Mouse (Mus musculus) thymus, adult 2 months (tissue): ENCODE data around the gene Mydgf. TPM values are rescaled to one million over a fixed set of nuclear protein-coding genes. Genes with fewer than 3 reads are reported as not detected.

Experiments
- DNase-seq: peaks from one replicate; pipeline ENCODE4 v3.0.0; 2021
- H3K27ac ChIP-seq: fragments of 200-500 bp; 2 replicates; pipeline ENCODE4 v1.5.1; 2012; ENCODE audit warnings: low read length, control low read depth; ENCODE audit not compliant: control insufficient read depth, insufficient read depth
- H3K27me3 ChIP-seq: fragments of 200-500 bp; 2 replicates; pipeline ENCODE4 v1.6.1; 2012; ENCODE audit warnings: mild to moderate bottlenecking, low read length, moderate library complexity, mixed read lengths; ENCODE audit not compliant: control insufficient read depth, insufficient read depth
- H3K36me3 ChIP-seq: fragments of 200-500 bp; 2 replicates; pipeline ENCODE4 v1.6.1; 2012; ENCODE audit warnings: mild to moderate bottlenecking, low read length, moderate library complexity; ENCODE audit not compliant: control insufficient read depth, insufficient read depth
- H3K4me1 ChIP-seq: fragments of 200-500 bp; replicated peaks from 2 replicates; pipeline ENCODE4 v1.6.1; 2012; ENCODE audit warnings: low read length; ENCODE audit not compliant: control insufficient read depth, insufficient read depth
- H3K4me3 ChIP-seq: fragments of 200-500 bp; 2 replicates; pipeline ENCODE4 v1.5.1; 2012; ENCODE audit warnings: mild to moderate bottlenecking, low read length, control low read depth, moderate library complexity; ENCODE audit not compliant: control insufficient read depth, insufficient read depth
- CTCF ChIP-seq: fragments of 200-500 bp; IDR thresholded peaks from 2 replicates; pipeline ENCODE4 v1.5.1; 2012; ENCODE audit warnings: mild to moderate bottlenecking, control low read depth, low read length, moderate library complexity, borderline replicate concordance; ENCODE audit not compliant: control insufficient read depth, poor library complexity, insufficient read depth; ENCODE audit errors: extremely low read depth
- POLR2A ChIP-seq: fragments of 200-500 bp; IDR thresholded peaks from 2 replicates; pipeline ENCODE4 v1.6.1; 2012; ENCODE audit warnings: mild to moderate bottlenecking, low read length, control low read depth, moderate library complexity; ENCODE audit not compliant: control insufficient read depth, poor library complexity, insufficient read depth; ENCODE audit errors: extremely low read depth
- WGBS: fragments of 180-500 bp; shearing (Covaris S2); methylation state at CpG from one replicate; pipeline ENCODE4 v1.1.7; 2018; 5-methylcytosine and 5-hydroxymethylcytosine counted together
- polyA plus RNA-seq: library from polyadenylated mRNA; depleted of rRNA; stranded (reverse); fragments of >200 nt; gene quantifications from 2 replicates; pipeline ENCODE4 v1.2.3, GENCODE M21; 2012

Mydgf gene
- polyA plus RNA-seq, 1 experiment: 62.3 TPM

DNA sequence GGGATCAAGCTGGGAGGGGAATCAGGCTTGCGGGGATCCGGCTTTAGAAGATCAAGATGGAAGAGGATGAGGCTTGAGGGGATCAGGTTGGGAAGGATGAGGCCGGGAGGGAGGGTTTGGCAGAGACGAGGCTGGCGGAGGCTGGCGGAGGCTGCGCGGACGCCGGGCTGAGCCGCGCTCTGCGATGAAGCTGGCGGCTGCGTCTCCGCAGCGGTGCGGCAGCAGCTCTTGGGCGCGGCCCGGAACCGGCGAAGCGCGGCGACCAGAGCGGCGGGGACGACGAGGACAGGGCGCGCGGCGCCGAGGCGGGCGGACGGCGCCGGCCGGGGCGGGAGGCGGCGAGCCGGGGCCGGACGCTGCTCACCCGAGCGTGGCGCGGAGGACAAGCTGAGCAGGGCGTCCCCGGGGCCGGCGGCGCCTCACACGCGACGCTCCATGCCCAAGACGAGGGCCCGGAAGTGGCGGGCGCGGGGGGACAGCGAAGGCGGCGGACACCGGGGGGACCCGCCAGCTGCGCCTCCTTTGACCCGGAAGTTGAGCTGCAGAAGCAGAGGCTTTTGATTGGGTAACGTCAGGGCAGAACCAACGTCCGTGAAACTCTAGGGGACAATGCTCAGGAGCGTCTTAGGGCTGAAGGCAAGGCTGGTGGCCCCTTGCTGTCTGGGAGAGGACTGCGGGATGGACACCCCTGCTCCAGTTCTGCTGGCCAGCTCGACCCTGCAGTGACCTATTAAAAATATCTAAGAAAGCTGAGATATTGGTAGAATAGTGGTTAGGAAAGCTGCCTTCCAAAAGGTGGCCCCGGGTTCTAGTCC is 34.9 kb upstream of the Mydgf start, which contains the start of gene Dpp9:
Dpp9 (minus strand) TSS at position 529 of the 815 bp plus-strand sequence.
- Histone ChIP-seq H3K27me3 (no peaks in the 10 kb centered on the region), H3K4me1 (peaks cover 17% of the 10 kb centered on the region), H3K27ac (peak within 1 kb of the TSS; percentile 22; the same call in 1 of the 2 replicates), H3K4me3 (peak within 1 kb of the TSS; percentile 76), H3K36me3 (no peaks in the 10 kb centered on the region)
- WGBS: 1% methylated on average over 78 of the region's 78 CpGs
- peak; percentile 87 for DNase-seq
- peak; percentile 50; the same call in 1 of the 2 replicates for TF ChIP-seq POLR2A
- TF ChIP-seq CTCF: no peak

DNA sequence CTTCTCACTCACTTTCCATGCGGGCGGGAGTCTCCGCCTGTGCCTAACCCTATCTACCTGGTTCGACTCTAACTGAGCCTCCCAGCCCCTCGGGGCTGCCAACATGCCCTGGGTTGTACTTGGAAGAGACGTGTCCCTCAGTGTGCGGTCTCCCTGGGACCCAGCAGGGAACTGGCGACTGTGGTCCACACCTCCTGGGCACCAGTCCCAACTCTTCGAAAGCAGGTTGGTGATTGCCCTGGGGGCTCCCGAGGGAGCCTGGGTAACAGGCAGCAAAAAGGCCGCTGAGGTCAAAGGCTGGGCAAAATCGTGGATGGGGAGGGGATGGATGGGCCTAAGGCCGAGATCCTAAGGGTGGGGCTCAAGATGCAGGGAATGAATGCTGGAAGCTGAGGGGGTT is 34.0 kb upstream of the Mydgf start:
- H3K27ac ChIP-seq: no peak overlapping the region
- no peaks in the 10 kb centered on the region for H3K36me3 ChIP-seq
- TF ChIP-seq CTCF: no peak
- TF ChIP-seq POLR2A: no peak
- WGBS: 90% methylated on average over 13 of the region's 13 CpGs
- no peak overlapping the region for H3K4me3 ChIP-seq
- H3K4me1 ChIP-seq: peaks cover 24% of the 10 kb centered on the region
- H3K27me3 ChIP-seq: no peaks in the 10 kb centered on the region
- DNase-seq: no peak

DNA sequence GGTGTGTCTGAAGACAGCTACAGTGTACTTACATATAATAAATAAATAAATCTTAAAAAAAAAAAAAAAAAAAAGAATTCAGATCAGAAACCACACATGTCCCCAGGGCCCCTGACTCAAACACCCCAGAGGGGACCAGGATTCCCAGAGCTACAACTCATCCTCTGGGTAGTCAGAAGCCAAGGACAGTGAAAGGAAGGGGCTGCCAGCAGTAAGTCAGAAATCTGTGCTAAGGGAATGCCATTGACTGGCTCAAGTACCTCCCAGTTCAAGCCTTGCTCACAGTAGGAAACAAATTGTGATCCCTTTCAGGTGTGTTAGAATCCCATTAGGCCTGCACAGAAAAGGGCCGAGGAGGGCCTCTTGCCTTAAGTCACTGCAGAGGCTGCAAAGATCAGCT is 30.5 kb upstream of the Mydgf start:
- Histone ChIP-seq H3K27me3 (no peaks in the 10 kb centered on the region), H3K27ac (no peak overlapping the region), H3K36me3 (peaks cover 16% of the 10 kb centered on the region), H3K4me1 (peaks cover 24% of the 10 kb centered on the region), H3K4me3 (no peak overlapping the region)
- no peak for DNase-seq
- no peak for TF ChIP-seq CTCF
- TF ChIP-seq POLR2A: no peak
- WGBS: 100% methylated on average over 1 of the region's 1 CpGs

DNA sequence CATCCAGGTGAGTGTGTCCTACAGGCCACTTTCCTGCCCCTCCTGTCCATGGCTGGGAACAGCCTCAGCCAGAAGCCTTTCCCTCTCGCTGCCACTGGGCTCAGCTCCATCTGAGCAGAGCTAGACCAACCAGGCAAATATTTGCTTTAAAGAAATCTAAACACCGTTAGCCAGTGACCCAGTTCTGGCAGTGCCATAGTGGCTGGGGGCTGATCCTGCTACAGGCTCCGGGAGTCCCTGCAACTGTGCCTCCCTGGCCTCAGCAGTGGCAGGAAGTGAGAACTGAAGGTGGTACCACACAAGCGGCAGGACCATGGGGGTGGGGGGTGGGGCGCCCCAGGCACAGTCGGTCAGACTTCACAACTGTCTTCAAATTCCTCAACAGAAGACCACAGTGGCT is 29.0 kb upstream of the Mydgf start:
- H3K27me3 ChIP-seq: no peaks in the 10 kb centered on the region
- no peak for DNase-seq
- H3K4me3 ChIP-seq: no peak overlapping the region
- no peak overlapping the region for H3K27ac ChIP-seq
- H3K36me3 ChIP-seq: peaks cover 16% of the 10 kb centered on the region
- TF ChIP-seq CTCF: no peak
- TF ChIP-seq POLR2A: no peak
- peaks cover 14% of the 10 kb centered on the region for H3K4me1 ChIP-seq
- WGBS: 14% methylated on average over 6 of the region's 6 CpGs

DNA sequence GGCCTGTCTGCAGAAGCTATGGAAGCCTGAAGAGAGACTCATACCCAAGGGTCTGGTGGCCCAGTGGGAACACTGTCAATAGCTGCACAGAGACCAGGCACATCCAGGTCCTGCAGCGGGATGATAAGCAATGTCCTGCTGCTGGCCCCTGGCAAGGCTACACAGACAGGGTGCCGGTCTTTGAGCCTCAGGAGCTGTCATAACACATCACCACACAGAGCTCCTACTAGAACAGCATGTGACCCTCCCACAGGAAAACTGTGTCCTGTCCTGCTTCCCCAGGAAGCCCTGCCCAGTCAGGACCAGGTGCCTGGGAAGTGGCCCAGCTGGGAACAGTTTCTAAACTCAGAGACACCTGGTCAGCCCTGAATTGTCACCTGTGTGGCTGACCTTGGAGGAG is 27.4 kb upstream of the Mydgf start:
- H3K4me1 ChIP-seq: peaks cover 8% of the 10 kb centered on the region; the same call in 1 of the 2 replicates
- DNase-seq: no peak
- no peak overlapping the region for H3K4me3 ChIP-seq
- no peaks in the 10 kb centered on the region for H3K27me3 ChIP-seq
- no peak overlapping the region for H3K27ac ChIP-seq
- WGBS: 98% methylated on average over 2 of the region's 2 CpGs
- H3K36me3 ChIP-seq: peaks cover 23% of the 10 kb centered on the region
- no peak for TF ChIP-seq CTCF
- TF ChIP-seq POLR2A: no peak

DNA sequence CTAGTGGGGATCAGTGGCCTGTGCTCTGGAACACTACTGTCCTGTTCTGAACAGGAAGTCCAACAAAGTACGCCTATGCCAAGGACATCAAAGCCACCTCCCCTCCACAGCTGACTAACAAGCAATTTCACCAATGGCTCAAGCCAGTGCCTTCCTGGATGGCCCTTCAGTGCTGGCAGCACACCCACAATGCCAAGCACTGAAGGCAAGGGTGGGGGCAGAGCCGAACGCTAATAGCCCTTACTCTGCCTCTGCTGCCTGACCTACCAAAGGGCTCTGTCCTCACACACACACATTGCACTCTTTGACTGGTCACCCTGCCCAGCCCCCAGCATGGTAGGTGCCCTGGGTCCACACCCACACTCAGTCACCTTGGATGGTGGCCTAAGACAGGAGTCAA is 25.1 kb upstream of the Mydgf start:
- WGBS: 98% methylated on average over 3 of the region's 3 CpGs
- H3K36me3 ChIP-seq: peaks cover 43% of the 10 kb centered on the region
- H3K4me1 ChIP-seq: peaks cover 8% of the 10 kb centered on the region; the same call in 1 of the 2 replicates
- H3K4me3 ChIP-seq: no peak overlapping the region
- H3K27ac ChIP-seq: no peak overlapping the region
- TF ChIP-seq POLR2A: no peak
- no peak for TF ChIP-seq CTCF
- no peaks in the 10 kb centered on the region for H3K27me3 ChIP-seq
- DNase-seq: no peak
